Mouse (Mus musculus) limb, embryonic 11.5 days (tissue): Measurements from ENCODE around the gene Defa31. TPM values are rescaled to one million over a fixed set of nuclear protein-coding genes. Genes with fewer than 3 reads are reported as not detected.
"Not testable (repeated sequence)": the region's sequence is repeated elsewhere in the genome, so short reads cannot be mapped to it uniquely, and the experiment has no call there.

Source experiments
- ATAC-seq: fragments of 200-750 bp; cut with Nextera tagmentation; 2 replicates; pipeline ENCODE4 v1.8.0; 2017; ENCODE audit warnings: low read depth; ENCODE audit not compliant: insufficient number of reproducible peaks, low FRiP score, low TSS enrichment
- DNase-seq: peaks from one replicate; pipeline ENCODE4 v3.0.0-alpha.2; 2015; ENCODE audit warnings: low spot score
- H3K27ac ChIP-seq: fragments of 300-500 bp; sonication (generic); replicated peaks from 2 replicates; pipeline ENCODE4 v1.5.1; 2014; ENCODE audit warnings: low read depth, mild to moderate bottlenecking, low read length
- H3K27me3 ChIP-seq: fragments of 300-500 bp; sonication (generic); 2 replicates; pipeline ENCODE4 v1.6.1; 2014; ENCODE audit warnings: mild to moderate bottlenecking, low read length, mixed read lengths; ENCODE audit not compliant: control insufficient read depth, insufficient read depth
- H3K36me3 ChIP-seq: fragments of 300-500 bp; sonication (generic); 2 replicates; pipeline ENCODE4 v1.6.1; 2014; ENCODE audit warnings: mild to moderate bottlenecking, low read length, moderate library complexity, mixed read lengths; ENCODE audit not compliant: control insufficient read depth, insufficient read depth
- H3K4me1 ChIP-seq: fragments of 300-500 bp; sonication (generic); 2 replicates; pipeline ENCODE4 v1.6.1; 2014; ENCODE audit warnings: low read length, mixed read lengths; ENCODE audit not compliant: control insufficient read depth, insufficient read depth
- H3K4me2 ChIP-seq: fragments of 300-500 bp; sonication (generic); 2 replicates; pipeline ENCODE4 v1.6.1; 2014; ENCODE audit warnings: low read depth, mild to moderate bottlenecking, moderate library complexity; ENCODE audit not compliant: severe bottlenecking
- H3K4me3 ChIP-seq: fragments of 300-500 bp; sonication (generic); 2 replicates; pipeline ENCODE4 v1.5.1; 2014; ENCODE audit warnings: low read depth, low read length
- H3K9ac ChIP-seq: fragments of 300-500 bp; sonication (generic); 2 replicates; pipeline ENCODE4 v1.6.1; 2014; ENCODE audit warnings: mild to moderate bottlenecking, low read length
- H3K9me3 ChIP-seq: fragments of 300-500 bp; sonication (generic); 2 replicates; pipeline ENCODE4 v1.6.1; 2016; ENCODE audit warnings: low read length; ENCODE audit not compliant: control insufficient read depth
- WGBS: fragments of 180-500 bp; shearing (Covaris S2); extraction: QIAGEN DNeasy Blood & Tissue Kit; methylation state at CpG from one replicate; pipeline ENCODE4 v1.1.7; 2014; 5-methylcytosine and 5-hydroxymethylcytosine counted together
- polyA plus RNA-seq: library from polyadenylated mRNA; unstranded; fragments of >200 nt; fragmentation: Nextera tagmentation; extraction: Ambion mirVana; gene quantifications from 2 replicates; pipeline ENCODE4 v1.2.1, GENCODE M21; 2014

The Defa31 gene
- polyA plus RNA-seq = not detected in 2 replicates

GRCm38 (mm10) chr8:21191314-21191713 is at the start of gene Defa31:
Gene Defa31 (plus strand): TSS chr8:21191614.
- not testable (repeated sequence) for H3K36me3 ChIP-seq, DNase-seq, H3K4me1 ChIP-seq, H3K27me3 ChIP-seq, ATAC-seq, H3K4me3 ChIP-seq, H3K9ac ChIP-seq, H3K4me2 ChIP-seq, H3K9me3 ChIP-seq, H3K27ac ChIP-seq
- WGBS = no CpG with 5 or more reads among the region's 1 CpGs

- not testable (repeated sequence) for H3K4me3 ChIP-seq, DNase-seq, H3K9ac ChIP-seq, H3K4me1 ChIP-seq, ATAC-seq, H3K27me3 ChIP-seq, H3K4me2 ChIP-seq, H3K9me3 ChIP-seq, H3K36me3 ChIP-seq, H3K27ac ChIP-seq
- no CpG with 5 or more reads among the region's 1 CpGs for WGBS
These were observed 29.4 kb upstream of the Defa31 start, which contains the start of gene Defa22 for GRCm38 (mm10) chr8:21161977-21162376. Gene Defa22 (plus strand): TSS chr8:21162277.

- H3K4me1 ChIP-seq, ATAC-seq, H3K36me3 ChIP-seq, H3K9me3 ChIP-seq, H3K27ac ChIP-seq, H3K4me3 ChIP-seq, H3K9ac ChIP-seq, H3K27me3 ChIP-seq, DNase-seq, H3K4me2 ChIP-seq: not testable (repeated sequence)
- no CpG with 5 or more reads among the region's 1 CpGs for WGBS
These were observed 9.8 kb downstream of the Defa31 start, which contains the start of gene Gm15293 for GRCm38 (mm10) chr8:21201261-21201660. Gene Gm15293 (plus strand): TSS chr8:21201561.

Other genes starting within 250 kb of the Defa31 start
- gene AY761185, start 246.9 kb upstream of the Defa31 start, polyA plus RNA-seq = not detected in 2 replicates
- gene Defa21, start 166.1 kb upstream of the Defa31 start, polyA plus RNA-seq = not detected in 2 replicates
- gene Defa23, start 136.6 kb upstream of the Defa31 start, polyA plus RNA-seq = not detected in 2 replicates
- not detected in 2 replicates for gene Defa35, start 126.6 kb upstream of the Defa31 start, polyA plus RNA-seq
- gene Defa25, start 107.2 kb upstream of the Defa31 start, polyA plus RNA-seq = not detected in 2 replicates
- gene Gm14851, start 95.6 kb upstream of the Defa31 start, polyA plus RNA-seq = not detected in 2 replicates
- gene Defa30, start 57.0 kb upstream of the Defa31 start, polyA plus RNA-seq = not detected in 2 replicates
- gene Defa22, start 29.3 kb upstream of the Defa31 start, polyA plus RNA-seq = not detected in 2 replicates
- gene Gm15293, start 9.9 kb downstream of the Defa31 start, polyA plus RNA-seq = not detected in 2 replicates
- not detected in 2 replicates for gene Gm15292, start 58.1 kb downstream of the Defa31 start, polyA plus RNA-seq
- gene Defa27, start 123.9 kb downstream of the Defa31 start, polyA plus RNA-seq = not detected in 2 replicates
- not detected in 2 replicates for gene Defa29, start 135.4 kb downstream of the Defa31 start, polyA plus RNA-seq
- not detected in 2 replicates for gene Defa2, start 186.9 kb downstream of the Defa31 start, polyA plus RNA-seq
- not detected in 2 replicates for gene Defa33, start 200.2 kb downstream of the Defa31 start, polyA plus RNA-seq
- gene Defa36, start 235.8 kb downstream of the Defa31 start, polyA plus RNA-seq = not detected in 2 replicates